Mouse (Mus musculus): ENCODE results near the gene Myof. TPM values are rescaled to one million over a fixed set of nuclear protein-coding genes. Genes with fewer than 3 reads are reported as not detected.

The Myof gene
- total RNA-seq, 1 experiment from 2014 or later = 5.6 TPM

DNA sequence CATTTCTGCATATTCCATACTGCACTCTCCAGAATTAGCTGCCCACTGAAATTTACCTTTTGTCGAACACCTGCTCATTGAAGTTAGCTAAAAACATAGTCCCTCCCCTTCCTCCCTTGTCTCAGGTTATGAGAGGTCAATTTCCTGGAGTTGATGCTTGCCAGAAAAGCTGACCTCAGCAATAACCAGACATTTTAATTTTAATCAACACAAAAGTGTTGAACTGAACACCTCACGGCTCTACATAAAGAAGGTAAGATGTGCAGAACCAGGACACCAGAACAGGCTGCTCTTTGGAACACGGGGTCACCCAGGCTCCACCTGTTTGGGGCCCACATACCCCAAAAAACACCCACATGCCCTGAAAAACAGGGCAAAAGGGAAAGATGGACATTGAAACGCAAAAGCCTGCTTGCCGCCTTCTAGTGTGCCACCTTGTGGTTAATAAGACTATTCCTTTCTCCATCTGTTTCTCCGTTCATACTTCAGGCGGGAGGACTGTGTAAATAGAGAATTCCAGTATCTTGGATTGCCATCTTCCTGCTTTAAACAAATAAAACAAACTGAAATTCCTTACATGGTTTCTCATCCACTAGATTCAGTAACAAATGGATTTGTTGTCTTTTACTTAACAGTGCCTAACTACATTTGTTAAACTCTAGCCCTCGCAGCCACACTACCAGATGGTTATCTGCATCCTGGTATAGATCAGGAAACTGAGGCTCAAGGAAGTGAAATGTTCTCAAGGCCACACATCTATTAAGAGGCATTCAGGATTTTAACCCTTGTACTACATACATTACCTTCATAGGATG is 10.1 kb upstream of the Myof start:
- ATAC-seq (ENCODE audit: extremely low read depth, insufficient number of reproducible peaks, low FRiP score, poor library complexity, severe bottlenecking) = no peak

DNA sequence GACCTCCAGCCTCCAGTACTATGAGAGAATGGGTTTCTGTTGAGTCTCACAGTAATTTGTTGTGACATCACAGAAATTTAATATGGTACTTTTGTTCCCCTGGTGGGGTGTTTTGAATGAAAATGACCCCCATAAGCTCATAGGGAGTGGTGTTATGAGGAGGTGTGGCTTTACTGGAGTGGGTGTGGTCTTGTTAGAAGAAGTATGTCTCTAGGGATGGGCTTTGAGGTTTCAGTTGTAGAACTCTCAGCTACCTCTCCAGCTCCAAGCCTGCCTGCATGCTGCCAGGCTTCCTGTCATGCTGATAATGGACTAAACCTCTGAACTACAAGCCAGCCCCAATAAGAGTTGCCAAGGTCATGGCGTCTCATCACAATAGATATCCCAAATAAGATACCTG is 6.3 kb upstream of the Myof start:
- ATAC-seq (ENCODE audit: extremely low read depth, insufficient number of reproducible peaks, low FRiP score, poor library complexity, severe bottlenecking) = no peak

DNA sequence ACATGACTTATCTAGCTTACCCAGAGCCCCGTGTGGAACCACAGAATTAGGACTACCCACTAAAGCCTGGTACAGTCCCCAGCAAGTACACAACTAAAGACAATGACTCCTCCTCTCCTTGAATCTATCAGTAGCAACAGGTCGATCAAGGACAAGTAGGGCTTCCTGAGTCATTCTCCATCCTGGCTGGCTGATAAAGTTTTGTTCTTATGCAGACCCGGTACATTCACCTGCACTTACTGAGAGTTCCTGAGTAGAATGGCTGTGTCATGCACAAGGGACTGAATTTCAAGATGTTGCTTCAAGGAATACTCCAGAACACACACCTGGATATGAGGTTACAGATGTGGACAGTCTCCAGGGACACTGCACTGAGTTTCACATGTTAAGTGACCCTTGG is 1.8 kb upstream of the Myof start:
- no peak for ATAC-seq (ENCODE audit: extremely low read depth, insufficient number of reproducible peaks, low FRiP score, poor library complexity, severe bottlenecking)

DNA sequence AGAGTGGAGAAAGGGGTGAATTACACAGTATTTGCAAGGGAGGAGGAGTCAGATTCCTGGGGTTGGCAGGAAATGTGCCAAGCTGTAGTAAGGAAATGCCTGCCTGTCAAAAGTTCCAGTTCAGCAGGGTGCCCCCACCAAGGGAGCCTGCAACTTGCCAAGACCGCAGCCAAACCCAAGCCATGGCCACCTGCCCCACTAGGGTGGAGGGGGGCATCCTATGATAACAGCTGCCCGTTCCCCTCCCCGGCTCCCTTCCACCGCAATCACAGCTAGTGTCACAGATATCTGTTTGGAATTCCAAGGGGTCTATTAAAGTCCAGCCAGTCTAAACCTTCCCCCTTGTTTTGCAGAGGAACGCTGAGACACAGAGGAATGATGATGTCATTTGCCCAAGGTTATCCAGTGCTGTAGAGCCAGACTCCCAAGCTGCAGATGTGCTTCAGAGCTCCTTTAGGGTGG is 1.1 kb downstream of the Myof start:
- ATAC-seq (ENCODE audit: extremely low read depth, insufficient number of reproducible peaks, low FRiP score, poor library complexity, severe bottlenecking) = no peak

DNA sequence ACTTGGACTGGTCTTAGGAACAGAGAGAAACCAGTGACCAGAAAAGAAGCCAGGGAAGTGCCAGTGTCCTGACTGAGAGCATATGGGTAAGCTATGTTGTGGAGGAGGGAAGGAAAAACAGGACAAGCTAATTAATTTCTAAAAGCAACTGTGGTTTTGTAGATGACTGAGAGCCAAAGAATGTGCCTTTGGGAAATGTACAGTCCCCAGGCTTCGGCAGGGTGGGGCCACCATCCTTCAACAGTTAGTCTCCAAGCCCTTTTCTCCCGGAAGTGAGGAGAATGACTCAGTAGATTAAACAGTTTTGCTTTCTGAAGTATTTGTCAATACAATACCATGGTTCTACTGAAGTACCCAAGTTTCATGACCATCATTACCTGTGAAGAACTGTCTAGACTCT is 5.1 kb downstream of the Myof start:
- no peak for ATAC-seq (ENCODE audit: extremely low read depth, insufficient number of reproducible peaks, low FRiP score, poor library complexity, severe bottlenecking)

DNA sequence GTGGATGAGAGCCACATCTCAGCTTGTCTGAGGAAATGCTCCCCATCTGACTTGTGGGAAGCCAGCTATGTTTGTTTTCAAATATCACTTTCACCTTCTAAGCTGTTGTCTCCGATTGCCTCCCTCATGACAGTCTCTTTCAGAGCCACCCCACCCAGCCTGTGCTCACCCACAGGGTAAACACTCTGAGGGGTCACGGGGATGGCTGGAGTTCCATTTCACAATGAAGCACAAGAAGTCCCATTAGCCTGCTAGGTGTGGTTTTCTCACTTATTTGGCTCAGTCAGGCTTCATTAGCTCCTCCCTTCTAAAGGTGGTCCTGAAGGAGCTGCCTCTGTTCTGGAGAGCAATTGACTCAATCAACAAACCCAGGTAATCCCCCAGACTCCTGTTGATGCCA is 7.6 kb downstream of the Myof start:
- ATAC-seq (ENCODE audit: extremely low read depth, insufficient number of reproducible peaks, low FRiP score, poor library complexity, severe bottlenecking) = no peak

DNA sequence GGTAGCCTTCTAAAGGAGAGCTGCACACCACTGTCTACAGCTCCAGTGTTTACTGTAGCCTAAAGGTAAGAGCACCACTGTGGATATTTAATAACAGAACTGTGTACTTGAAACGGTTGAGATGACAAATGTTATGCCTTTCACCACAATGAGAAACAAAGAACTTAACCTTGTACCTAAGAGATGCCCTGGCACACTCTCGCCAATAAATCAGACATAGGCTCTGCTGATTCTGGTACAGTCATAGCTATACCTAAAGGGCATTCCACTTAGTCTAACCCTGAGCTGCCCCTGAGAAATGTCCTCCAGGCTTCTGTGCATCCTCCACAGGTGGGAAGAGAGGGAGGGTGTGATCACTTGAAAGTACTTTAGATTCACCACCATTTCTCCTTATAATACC is 8.7 kb downstream of the Myof start:
- ATAC-seq (ENCODE audit: extremely low read depth, insufficient number of reproducible peaks, low FRiP score, poor library complexity, severe bottlenecking) = no peak

DNA sequence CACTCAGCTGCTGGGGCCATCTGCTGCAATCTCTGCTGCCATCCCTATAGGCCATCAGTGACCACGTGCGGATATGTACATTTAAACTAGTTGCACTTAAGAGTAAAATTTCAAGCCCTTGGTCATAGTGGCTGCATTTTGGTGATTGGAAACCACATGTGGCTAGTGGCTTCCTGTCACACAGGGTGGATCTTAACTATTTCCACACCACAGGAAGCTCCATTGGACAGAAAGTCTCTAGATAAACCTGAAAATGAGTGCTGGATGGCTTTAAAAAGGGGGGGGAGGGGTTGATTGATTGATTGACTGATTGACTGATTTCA is 9.7 kb downstream of the Myof start:
- ATAC-seq (ENCODE audit: extremely low read depth, insufficient number of reproducible peaks, low FRiP score, poor library complexity, severe bottlenecking) = no peak

DNA sequence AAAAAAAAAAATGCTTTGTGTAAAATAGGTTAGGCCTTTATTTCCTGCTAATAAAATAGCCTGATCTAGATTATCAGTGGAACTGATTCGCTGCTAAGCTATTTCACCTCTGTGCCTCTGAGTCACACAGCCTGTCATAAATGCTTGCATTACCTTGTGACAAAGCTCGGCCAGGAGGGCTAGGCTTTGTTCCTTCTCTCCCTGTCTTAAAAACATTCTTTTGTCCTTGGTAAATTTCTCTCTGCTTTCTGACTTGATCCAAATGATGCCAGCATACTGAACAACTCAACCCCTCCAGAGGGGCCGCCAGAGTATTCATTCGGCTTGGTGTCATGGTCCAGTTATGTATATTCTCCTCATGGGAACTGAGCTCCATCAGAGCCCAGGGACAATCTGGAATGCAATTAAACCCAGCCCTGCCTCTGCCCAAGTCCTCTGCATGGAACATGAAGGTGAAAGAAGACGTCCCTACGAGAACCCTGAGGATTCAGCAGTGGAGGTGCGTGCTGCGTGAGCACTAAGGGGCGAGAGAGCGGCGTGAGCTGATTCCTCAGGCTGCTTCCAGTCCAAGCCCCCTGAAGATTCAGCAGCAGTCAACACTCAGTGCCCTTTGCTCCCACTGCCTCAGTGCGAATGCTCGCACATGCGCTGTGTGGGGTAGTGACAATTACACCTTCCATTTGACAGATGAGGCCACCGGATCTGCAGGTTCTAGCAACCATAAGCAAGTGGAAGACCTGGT is 10.2 kb downstream of the Myof start:
- no peak for ATAC-seq (ENCODE audit: extremely low read depth, insufficient number of reproducible peaks, low FRiP score, poor library complexity, severe bottlenecking)

DNA sequence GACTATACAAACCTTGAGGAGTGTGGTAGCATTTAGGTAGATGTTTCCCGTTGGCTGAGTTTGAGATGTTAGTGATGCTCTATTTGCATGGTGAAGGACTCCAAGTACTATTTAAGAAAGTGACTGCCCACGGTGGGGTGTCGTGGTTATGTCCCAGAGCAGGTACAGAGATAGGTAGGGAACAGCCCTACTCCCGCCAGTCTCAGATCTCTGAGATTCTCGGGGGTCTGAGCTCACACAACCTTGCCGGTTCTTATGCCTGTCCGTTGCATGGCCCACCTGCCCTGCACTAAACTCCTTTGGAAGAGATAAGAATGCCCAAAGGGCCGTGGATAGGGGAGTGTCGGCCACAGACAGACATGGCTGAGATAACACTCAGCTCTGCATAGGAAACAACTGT is 12.2 kb downstream of the Myof start:
- no peak for ATAC-seq (ENCODE audit: extremely low read depth, insufficient number of reproducible peaks, low FRiP score, poor library complexity, severe bottlenecking)

DNA sequence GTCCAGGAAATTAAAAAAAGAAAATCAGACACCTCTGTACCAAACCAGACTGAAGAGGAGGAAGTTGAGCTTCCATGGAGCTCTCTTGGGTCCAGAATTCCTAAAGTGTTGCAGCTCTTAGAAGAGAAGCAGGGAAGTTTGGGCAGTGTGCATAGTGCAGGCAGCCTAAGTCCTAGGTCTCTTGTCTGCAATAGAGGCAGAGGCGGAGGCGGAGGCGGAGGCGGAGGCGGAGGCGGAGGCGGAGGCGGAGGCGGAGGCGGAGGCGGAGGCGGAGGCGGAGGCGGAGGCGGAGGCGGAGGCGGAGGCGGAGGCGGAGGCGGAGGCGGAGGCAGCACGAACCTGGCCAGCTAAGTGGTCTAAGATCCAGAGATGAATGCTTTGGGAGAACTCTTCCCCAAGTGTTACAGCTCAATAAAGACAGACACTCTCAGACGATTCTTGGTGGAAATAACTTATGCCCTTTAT is 12.7 kb downstream of the Myof start:
- no peak for ATAC-seq (ENCODE audit: extremely low read depth, insufficient number of reproducible peaks, low FRiP score, poor library complexity, severe bottlenecking)

DNA sequence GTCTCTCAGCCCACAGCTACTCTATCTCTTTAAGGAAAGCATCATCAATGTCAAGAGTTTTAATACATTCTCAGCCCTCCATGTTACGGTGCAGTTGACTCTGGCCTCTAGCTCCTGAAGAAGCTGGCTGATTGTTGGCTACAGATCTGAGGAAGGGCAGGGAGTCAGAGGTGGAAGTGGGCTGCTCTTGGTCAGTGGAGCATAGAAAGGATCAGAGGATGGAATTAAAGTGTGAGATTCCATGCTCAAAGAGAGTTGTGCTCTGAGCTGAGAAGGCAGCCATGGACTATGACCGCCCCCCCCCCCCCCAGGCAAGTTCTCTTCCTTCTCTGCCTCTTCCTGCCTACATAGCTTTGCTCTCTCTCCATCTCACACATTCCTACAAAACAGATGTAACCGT is 13.5 kb downstream of the Myof start:
- ATAC-seq (ENCODE audit: extremely low read depth, insufficient number of reproducible peaks, low FRiP score, poor library complexity, severe bottlenecking) = no peak

DNA sequence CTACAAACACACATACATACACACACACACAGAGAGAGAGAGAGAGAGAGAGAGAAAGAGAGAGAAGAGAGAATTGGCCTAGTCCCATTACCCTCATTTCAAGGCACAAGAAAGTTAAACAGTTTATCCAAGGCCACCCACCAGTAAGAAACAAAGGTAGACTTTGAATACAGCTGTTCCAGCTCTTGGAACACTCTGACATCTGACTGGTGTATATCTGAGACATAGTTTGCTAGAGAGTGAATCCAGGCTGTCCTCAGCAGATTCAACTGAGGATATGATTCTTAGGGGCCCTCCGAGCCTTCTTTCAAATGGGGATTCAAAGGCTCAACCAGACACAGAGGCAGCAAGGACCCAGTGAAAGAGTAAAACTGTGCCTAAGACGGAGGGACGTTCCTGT is 14.1 kb downstream of the Myof start:
- ATAC-seq (ENCODE audit: extremely low read depth, insufficient number of reproducible peaks, low FRiP score, poor library complexity, severe bottlenecking) = no peak

DNA sequence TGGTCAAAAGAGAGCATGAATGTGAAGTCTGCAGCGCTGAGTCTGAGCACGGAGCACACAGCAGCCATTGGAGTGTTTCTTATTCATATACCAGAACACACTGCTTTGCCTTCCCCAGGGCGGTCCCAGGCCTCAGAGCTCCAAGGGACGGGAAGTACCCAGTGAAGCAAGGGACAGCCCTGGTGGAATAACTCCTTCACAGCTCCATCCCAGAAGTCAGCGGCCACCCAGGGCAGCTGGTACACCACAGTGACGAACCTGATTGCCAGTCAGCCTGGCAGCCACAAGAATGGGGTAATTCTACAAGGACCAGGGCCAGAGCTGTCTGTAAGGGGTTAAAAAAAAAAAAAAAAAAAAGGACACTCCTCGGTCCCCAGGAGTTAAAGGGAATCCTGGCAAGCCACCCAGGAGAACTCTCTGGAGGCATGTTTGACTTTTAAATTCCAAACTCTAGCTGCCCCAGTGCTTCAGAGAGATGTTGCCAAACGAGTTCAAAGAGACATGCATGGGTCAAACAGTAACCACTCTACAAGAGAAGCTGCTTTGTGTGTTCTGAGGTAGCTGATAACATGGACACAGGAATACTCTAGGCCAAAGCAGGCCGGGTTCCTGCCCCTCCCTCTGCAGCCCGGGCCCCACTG is 15.4 kb downstream of the Myof start:
- no peak for ATAC-seq (ENCODE audit: extremely low read depth, insufficient number of reproducible peaks, low FRiP score, poor library complexity, severe bottlenecking)

DNA sequence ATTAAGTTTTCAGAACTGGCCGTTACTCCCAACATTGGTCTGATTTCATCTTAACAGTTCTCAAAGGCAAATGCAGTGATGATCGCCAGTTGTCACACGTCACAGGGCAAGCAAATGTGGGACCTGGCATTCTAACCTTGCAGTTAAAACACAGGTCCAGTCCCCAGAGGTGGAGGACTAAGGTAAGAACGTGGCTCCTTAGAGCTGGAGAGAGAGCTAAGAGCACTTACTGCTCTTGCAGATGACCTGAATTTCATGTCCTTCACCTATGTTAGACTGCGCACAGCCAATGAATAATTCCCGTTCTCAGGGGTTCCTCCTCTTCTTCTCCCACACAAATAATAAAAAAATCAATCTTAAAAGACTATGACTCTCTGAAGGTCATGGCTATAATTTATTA is 16.0 kb downstream of the Myof start:
- ATAC-seq (ENCODE audit: extremely low read depth, insufficient number of reproducible peaks, low FRiP score, poor library complexity, severe bottlenecking) = no peak

DNA sequence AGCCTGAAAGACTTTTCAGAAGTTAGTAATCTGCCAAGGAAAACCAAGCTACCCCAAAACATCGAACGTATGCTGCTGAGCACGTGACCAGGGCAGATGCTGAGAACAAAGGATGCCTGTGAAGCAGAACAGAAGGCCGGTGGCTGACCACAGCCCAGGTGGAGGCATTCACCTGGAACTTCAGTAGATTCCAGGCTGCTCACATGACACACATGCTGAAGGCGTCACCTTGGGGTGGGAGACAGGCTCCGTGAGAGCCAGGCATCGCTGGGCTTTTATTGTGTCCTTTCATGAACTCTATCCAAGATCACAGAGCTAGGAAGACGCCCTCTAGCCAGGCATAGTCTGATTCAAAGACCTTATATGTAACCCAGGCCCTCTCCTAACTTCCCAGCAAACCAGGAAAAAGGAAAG is 17.2 kb downstream of the Myof start:
- peak; percentile 77 for ATAC-seq (ENCODE audit: extremely low read depth, insufficient number of reproducible peaks, low FRiP score, poor library complexity, severe bottlenecking)

DNA sequence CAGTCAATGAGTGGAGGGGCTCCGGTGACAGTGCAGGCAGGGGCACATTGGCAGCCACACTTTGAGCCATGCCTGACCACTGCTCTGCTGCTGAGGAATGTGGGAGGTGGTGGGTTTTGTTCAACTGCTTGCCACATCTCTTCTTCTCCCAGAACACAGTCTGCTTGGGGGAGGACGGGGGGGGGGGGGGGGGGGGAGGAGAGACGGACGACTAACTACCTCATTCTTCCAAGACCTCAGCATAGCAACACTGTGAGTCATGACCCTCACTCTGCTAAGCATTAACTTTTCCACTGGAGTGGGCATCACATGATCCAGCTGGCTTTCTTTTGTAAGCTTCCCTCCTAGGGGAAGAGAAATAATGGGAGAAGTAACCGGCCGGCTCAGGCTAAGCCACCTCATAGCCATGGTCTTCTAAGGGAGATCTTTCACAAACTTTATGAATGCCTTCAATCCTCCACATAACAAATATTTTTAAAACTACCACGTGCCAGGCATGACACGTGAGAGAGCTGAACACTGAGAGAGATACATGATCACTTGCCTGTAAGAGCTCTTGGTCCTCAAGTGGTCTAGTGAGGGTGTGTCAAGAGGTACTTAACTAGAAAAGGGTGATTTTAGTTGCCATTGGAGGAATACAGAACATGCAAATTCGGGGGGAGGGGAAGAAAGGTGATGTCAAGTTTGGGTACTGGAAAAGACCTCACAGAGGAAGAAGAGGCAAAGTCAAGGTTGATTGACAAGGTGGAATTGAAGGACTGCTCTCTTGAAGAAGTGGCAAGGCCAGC is 17.9 kb downstream of the Myof start:
- ATAC-seq (ENCODE audit: extremely low read depth, insufficient number of reproducible peaks, low FRiP score, poor library complexity, severe bottlenecking) = peak; percentile 31

DNA sequence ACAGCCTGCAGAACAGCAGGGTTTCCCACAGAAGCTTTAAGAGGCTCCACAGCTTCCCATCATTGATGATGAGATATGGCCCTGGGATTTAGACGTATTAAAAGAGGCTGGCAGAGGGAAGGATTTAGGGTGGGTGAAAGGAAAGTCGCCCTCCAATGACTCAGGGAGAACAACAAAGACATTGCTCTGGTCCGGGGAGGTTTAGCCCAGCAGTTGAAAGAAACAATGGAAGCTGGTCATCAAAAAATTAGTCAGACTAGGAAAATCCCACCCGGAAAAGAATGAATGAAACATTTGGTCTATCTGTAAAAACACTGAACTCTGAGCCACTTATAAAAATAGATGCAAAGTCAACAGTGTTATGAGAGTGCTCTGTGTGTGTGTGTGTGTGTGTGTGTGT is 19.8 kb downstream of the Myof start:
- no peak for ATAC-seq (ENCODE audit: extremely low read depth, insufficient number of reproducible peaks, low FRiP score, poor library complexity, severe bottlenecking)

DNA sequence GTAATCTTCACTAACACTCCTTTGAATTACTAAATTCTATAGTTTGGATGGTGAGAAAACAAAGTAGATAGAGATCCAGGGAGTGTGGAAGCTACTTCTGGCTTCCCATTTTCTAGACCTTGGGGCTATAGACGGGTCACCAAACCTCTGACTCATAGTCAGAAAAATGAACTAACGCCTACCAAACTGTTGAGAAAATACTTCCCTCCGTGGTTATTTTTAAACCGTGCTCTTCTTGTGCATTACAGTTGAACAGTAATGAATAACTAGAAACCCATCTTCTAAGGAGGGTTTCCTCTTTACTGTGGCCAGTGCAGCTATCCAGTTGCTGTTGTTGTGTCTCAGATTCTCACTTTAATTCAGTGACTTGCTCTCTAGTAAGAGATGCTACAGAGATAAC is 20.7 kb downstream of the Myof start:
- no peak for ATAC-seq (ENCODE audit: extremely low read depth, insufficient number of reproducible peaks, low FRiP score, poor library complexity, severe bottlenecking)

Measured in neutrophil, adult 5-6 weeks (primary cell).